Mouse (Mus musculus): ENCODE data around the gene Slc6a21. TPM values are rescaled to one million over a fixed set of nuclear protein-coding genes. Genes with fewer than 3 reads are reported as not detected.
A peak's percentile ranks its signal among the peaks of the same experiment; 100 is the strongest.

Slc6a21 gene
- polyA plus RNA-seq, 1 experiment from 2014 or later = not detected

- DNase-seq (ENCODE audit: low spot score) = no peak
- H3K4me1 ChIP-seq = peaks cover 46% of the 10 kb centered on the region
- no peak overlapping the region for H3K4me3 ChIP-seq
- H3K27me3 ChIP-seq (ENCODE audit: low read depth, poor library complexity, severe bottlenecking) = no peaks in the 10 kb centered on the region; the same call in 1 of the 2 replicates
- no peaks in the 10 kb centered on the region for H3K9me3 ChIP-seq (replicated peaks)
- H3K27ac ChIP-seq (replicated peaks) = peak overlapping the region; percentile 53; the same call in 1 of the 2 replicates
- WGBS = 70% methylated on average over 15 of the region's 15 CpGs
- no peaks in the 10 kb centered on the region for H3K36me3 ChIP-seq
Measured at GRCm38 (mm10) chr7:45308551-45309240, 31.4 kb downstream of the Slc6a21 start.

- peak; percentile 74 for DNase-seq (ENCODE audit: low spot score)
- H3K27me3 ChIP-seq (ENCODE audit: low read depth, poor library complexity, severe bottlenecking) = no peaks in the 10 kb centered on the region; the same call in 1 of the 2 replicates
- H3K4me3 ChIP-seq = no peak overlapping the region; the same call in 1 of the 2 replicates
- H3K36me3 ChIP-seq = no peaks in the 10 kb centered on the region
- 11% methylated on average over 9 of the region's 9 CpGs for WGBS
- no peaks in the 10 kb centered on the region for H3K9me3 ChIP-seq (replicated peaks)
- H3K27ac ChIP-seq (replicated peaks) = peak overlapping the region; percentile 53
- H3K4me1 ChIP-seq = peaks cover 43% of the 10 kb centered on the region
Measured at GRCm38 (mm10) chr7:45309455-45309854, 32.1 kb downstream of the Slc6a21 start.

- H3K4me3 ChIP-seq = no peak overlapping the region
- DNase-seq (ENCODE audit: low spot score) = no peak
- H3K27ac ChIP-seq (replicated peaks) = no peak overlapping the region
- 75% methylated on average over 8 of the region's 8 CpGs for WGBS
- no peaks in the 10 kb centered on the region for H3K9me3 ChIP-seq (replicated peaks)
- peaks cover 31% of the 10 kb centered on the region for H3K4me1 ChIP-seq
- no peaks in the 10 kb centered on the region for H3K36me3 ChIP-seq
- H3K27me3 ChIP-seq (ENCODE audit: low read depth, poor library complexity, severe bottlenecking) = no peaks in the 10 kb centered on the region
Measured at GRCm38 (mm10) chr7:45312023-45312422, 34.7 kb downstream of the Slc6a21 start.

- no peak overlapping the region for H3K27ac ChIP-seq (replicated peaks)
- H3K4me3 ChIP-seq = no peak overlapping the region
- H3K27me3 ChIP-seq (ENCODE audit: low read depth, poor library complexity, severe bottlenecking) = no peaks in the 10 kb centered on the region
- no peak for DNase-seq (ENCODE audit: low spot score)
- no peaks in the 10 kb centered on the region for H3K36me3 ChIP-seq
- peaks cover 31% of the 10 kb centered on the region for H3K4me1 ChIP-seq
- 46% methylated on average over 10 of the region's 10 CpGs for WGBS
- no peaks in the 10 kb centered on the region for H3K9me3 ChIP-seq (replicated peaks)
Measured at GRCm38 (mm10) chr7:45312686-45313453, 35.6 kb downstream of the Slc6a21 start.

GRCm38 (mm10) chr7:45313495-45313894, 36.2 kb downstream of the Slc6a21 start:
- Histone ChIP-seq H3K9me3 (replicated peaks) (no peaks in the 10 kb centered on the region), H3K27ac (replicated peaks) (no peak overlapping the region), H3K4me3 (no peak overlapping the region), H3K27me3 (ENCODE audit: low read depth, poor library complexity, severe bottlenecking) (no peaks in the 10 kb centered on the region), H3K4me1 (peaks cover 31% of the 10 kb centered on the region), H3K36me3 (no peaks in the 10 kb centered on the region)
- no peak for DNase-seq (ENCODE audit: low spot score)
- WGBS = 57% methylated on average over 9 of the region's 9 CpGs

GRCm38 (mm10) chr7:45315182-45315701, 37.9 kb downstream of the Slc6a21 start:
- Histone ChIP-seq H3K4me1 (peaks cover 15% of the 10 kb centered on the region), H3K4me3 (no peak overlapping the region), H3K27ac (replicated peaks) (no peak overlapping the region), H3K27me3 (ENCODE audit: low read depth, poor library complexity, severe bottlenecking) (no peaks in the 10 kb centered on the region), H3K9me3 (replicated peaks) (no peaks in the 10 kb centered on the region), H3K36me3 (no peaks in the 10 kb centered on the region)
- WGBS = 89% methylated on average over 10 of the region's 10 CpGs
- no peak for DNase-seq (ENCODE audit: low spot score)

- no peak for DNase-seq (ENCODE audit: low spot score)
- no peaks in the 10 kb centered on the region for H3K27me3 ChIP-seq (ENCODE audit: low read depth, poor library complexity, severe bottlenecking)
- peaks cover 13% of the 10 kb centered on the region for H3K4me1 ChIP-seq
- no peaks in the 10 kb centered on the region for H3K36me3 ChIP-seq
- H3K4me3 ChIP-seq = no peak overlapping the region
- 94% methylated on average over 14 of the region's 14 CpGs for WGBS
- no peaks in the 10 kb centered on the region for H3K9me3 ChIP-seq (replicated peaks)
- no peak overlapping the region for H3K27ac ChIP-seq (replicated peaks)
Measured at GRCm38 (mm10) chr7:45316536-45316935, 39.2 kb downstream of the Slc6a21 start.

- H3K36me3 ChIP-seq = no peaks in the 10 kb centered on the region
Measured at GRCm38 (mm10) chr7:45322245-45322644, 44.9 kb downstream of the Slc6a21 start.

GRCm38 (mm10) chr7:45323069-45323468, 45.8 kb downstream of the Slc6a21 start:
- Histone ChIP-seq H3K9me3 (replicated peaks) (no peaks in the 10 kb centered on the region), H3K27me3 (ENCODE audit: low read depth, poor library complexity, severe bottlenecking) (no peaks in the 10 kb centered on the region), H3K36me3 (no peaks in the 10 kb centered on the region), H3K4me3 (no peak overlapping the region), H3K27ac (replicated peaks) (no peak overlapping the region), H3K4me1 (no peaks in the 10 kb centered on the region)
- WGBS = 89% methylated on average over 5 of the region's 5 CpGs
- DNase-seq (ENCODE audit: low spot score) = no peak

More at GRCm38 (mm10) chr7:45322245-45322644, 44.9 kb downstream of the Slc6a21 start:
- 95% methylated on average over 4 of the region's 4 CpGs for WGBS
- Histone ChIP-seq H3K4me1 (no peaks in the 10 kb centered on the region), H3K27me3 (ENCODE audit: low read depth, poor library complexity, severe bottlenecking) (no peaks in the 10 kb centered on the region), H3K9me3 (replicated peaks) (no peaks in the 10 kb centered on the region), H3K4me3 (no peak overlapping the region), H3K27ac (replicated peaks) (no peak overlapping the region)
- no peak for DNase-seq (ENCODE audit: low spot score)

GRCm38 (mm10) chr7:45325800-45326199, 48.5 kb downstream of the Slc6a21 start:
- H3K9me3 ChIP-seq (replicated peaks) = no peaks in the 10 kb centered on the region
- DNase-seq (ENCODE audit: low spot score) = no peak
- H3K27me3 ChIP-seq (ENCODE audit: low read depth, poor library complexity, severe bottlenecking) = no peaks in the 10 kb centered on the region
- no peaks in the 10 kb centered on the region for H3K36me3 ChIP-seq
- no peak overlapping the region for H3K4me3 ChIP-seq
- H3K27ac ChIP-seq (replicated peaks) = no peak overlapping the region
- no peaks in the 10 kb centered on the region for H3K4me1 ChIP-seq

GRCm38 (mm10) chr7:45328841-45329475, 51.6 kb downstream of the Slc6a21 start:
- peaks cover 16% of the 10 kb centered on the region for H3K4me1 ChIP-seq
- no peak overlapping the region for H3K4me3 ChIP-seq
- no peaks in the 10 kb centered on the region for H3K36me3 ChIP-seq
- DNase-seq (ENCODE audit: low spot score) = no peak
- H3K27me3 ChIP-seq (ENCODE audit: low read depth, poor library complexity, severe bottlenecking) = peaks cover 16% of the 10 kb centered on the region
- no peak overlapping the region for H3K27ac ChIP-seq (replicated peaks)
- no peaks in the 10 kb centered on the region for H3K9me3 ChIP-seq (replicated peaks)
- 81% methylated on average over 13 of the region's 13 CpGs for WGBS

GRCm38 (mm10) chr7:45331502-45331901, 54.2 kb downstream of the Slc6a21 start:
- 81% methylated on average over 6 of the region's 6 CpGs for WGBS
- Histone ChIP-seq H3K4me3 (no peak overlapping the region), H3K27ac (replicated peaks) (no peak overlapping the region), H3K36me3 (no peaks in the 10 kb centered on the region), H3K27me3 (ENCODE audit: low read depth, poor library complexity, severe bottlenecking) (peaks cover 42% of the 10 kb centered on the region), H3K9me3 (replicated peaks) (no peaks in the 10 kb centered on the region), H3K4me1 (peaks cover 32% of the 10 kb centered on the region)
- DNase-seq (ENCODE audit: low spot score) = no peak

Measured in midbrain, embryonic 10.5 days (tissue).